Mouse (Mus musculus) hindbrain, embryonic 11.5 days (tissue): ENCODE measurements at regions not wholly inside any gene's neighbourhood (a gene's known extent, or its start where the extent isn't known, plus 50 kb on each side); places are given as distances from the start of the nearest gene placed in this dataset.

Experiments
- ATAC-seq: fragments of 200-750 bp; cut with Nextera tagmentation; 2 replicates; pipeline ENCODE4 v1.8.0; 2017; ENCODE audit warnings: mild to moderate bottlenecking, moderate TSS enrichment, moderate library complexity; ENCODE audit not compliant: low FRiP score
- DNase-seq: peaks from one replicate; pipeline ENCODE4 v3.0.0-alpha.2; 2015; ENCODE audit warnings: low spot score
- H3K27ac ChIP-seq: fragments of 300-500 bp; sonication (generic); 2 replicates; pipeline ENCODE4 v1.5.1; 2014; ENCODE audit warnings: mild to moderate bottlenecking, low read depth, low read length
- H3K27me3 ChIP-seq: fragments of 300-500 bp; sonication (generic); 2 replicates; pipeline ENCODE4 v1.6.1; 2014; ENCODE audit warnings: mild to moderate bottlenecking, low read length, moderate library complexity, mixed read lengths; ENCODE audit not compliant: control insufficient read depth, insufficient read depth
- H3K36me3 ChIP-seq: fragments of 300-500 bp; sonication (generic); 2 replicates; pipeline ENCODE4 v1.6.1; 2014; ENCODE audit warnings: mild to moderate bottlenecking, low read length, moderate library complexity, mixed read lengths; ENCODE audit not compliant: control insufficient read depth, insufficient read depth
- H3K4me1 ChIP-seq: fragments of 300-500 bp; sonication (generic); replicated peaks from 2 replicates; pipeline ENCODE4 v1.6.1; 2014; ENCODE audit warnings: low read length, mixed read lengths; ENCODE audit not compliant: control insufficient read depth, insufficient read depth
- H3K4me2 ChIP-seq: fragments of 300-500 bp; sonication (generic); replicated peaks from 2 replicates; pipeline ENCODE4 v1.6.1; 2014; ENCODE audit warnings: mild to moderate bottlenecking, low read depth, low read length
- H3K4me3 ChIP-seq: fragments of 300-500 bp; sonication (generic); 2 replicates; pipeline ENCODE4 v1.5.1; 2014; ENCODE audit warnings: low read depth, low read length
- H3K9ac ChIP-seq: fragments of 300-500 bp; sonication (generic); 2 replicates; pipeline ENCODE4 v1.6.1; 2014; ENCODE audit warnings: low read depth, low read length
- H3K9me3 ChIP-seq: fragments of 300-500 bp; sonication (generic); 2 replicates; pipeline ENCODE4 v1.6.1; 2016; ENCODE audit warnings: low read length; ENCODE audit not compliant: control insufficient read depth
- WGBS: fragments of 180-500 bp; shearing (Covaris S2); extraction: QIAGEN DNeasy Blood & Tissue Kit; methylation state at CpG from one replicate; pipeline ENCODE4 v1.1.7; 2014; 5-methylcytosine and 5-hydroxymethylcytosine counted together

DNA sequence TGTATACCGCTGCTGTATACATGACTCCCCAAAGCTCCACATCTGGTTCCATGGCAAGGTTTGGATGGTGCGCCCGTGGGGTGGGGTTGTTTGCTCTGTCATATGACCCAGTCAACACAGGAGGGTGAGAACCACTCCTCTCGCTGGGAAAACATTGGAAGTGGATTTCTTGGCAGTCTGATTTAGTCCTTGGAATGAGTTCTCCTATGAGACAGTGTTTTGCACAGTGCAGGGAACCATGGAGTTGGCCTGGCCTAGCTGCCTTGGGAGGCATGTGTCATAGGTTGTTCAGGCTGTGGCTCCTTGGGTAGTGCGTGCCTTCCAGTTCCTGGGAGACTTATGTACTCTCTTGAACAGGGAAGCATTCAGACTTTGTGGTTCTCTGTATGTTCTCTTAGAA lies 144.6 kb downstream of the Gas1 start:
- DNase-seq (no peak), ATAC-seq (no peak)
- Histone ChIP-seq H3K4me1 (no peaks in the 10 kb centered on the region), H3K4me2 (no peak overlapping the region), H3K36me3 (no peaks in the 10 kb centered on the region), H3K9me3 (no peaks in the 10 kb centered on the region), H3K9ac (no peak overlapping the region), H3K4me3 (no peak overlapping the region), H3K27me3 (no peaks in the 10 kb centered on the region), H3K27ac (no peak overlapping the region)
- WGBS = 88% methylated on average over 5 of the region's 5 CpGs

DNA sequence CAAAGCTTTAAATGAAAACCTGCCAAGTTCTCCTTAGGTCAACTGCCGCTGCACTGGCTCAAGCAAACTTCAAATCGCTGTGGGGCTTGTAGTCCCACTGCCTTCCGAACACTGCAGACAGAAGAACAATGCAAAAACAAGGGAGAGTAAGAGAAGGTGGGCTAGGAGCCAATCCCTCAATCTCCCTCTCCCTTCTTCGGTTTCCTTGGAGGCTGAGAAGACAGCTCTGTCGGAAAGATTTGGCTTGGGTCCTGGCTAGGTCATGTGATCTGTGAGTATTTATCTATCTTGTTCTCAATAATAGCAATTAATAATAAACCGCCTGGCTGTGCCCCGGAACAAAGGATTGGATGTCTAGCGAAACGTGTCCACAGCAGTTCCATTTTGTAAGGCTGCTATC lies 147.6 kb downstream of the Gas1 start:
- Histone ChIP-seq H3K9me3 (no peaks in the 10 kb centered on the region), H3K4me1 (no peaks in the 10 kb centered on the region), H3K27me3 (no peaks in the 10 kb centered on the region), H3K4me2 (no peak overlapping the region), H3K36me3 (no peaks in the 10 kb centered on the region), H3K27ac (no peak overlapping the region), H3K4me3 (no peak overlapping the region), H3K9ac (no peak overlapping the region)
- no peak for DNase-seq
- ATAC-seq = no peak
- WGBS = 93% methylated on average over 9 of the region's 9 CpGs

DNA sequence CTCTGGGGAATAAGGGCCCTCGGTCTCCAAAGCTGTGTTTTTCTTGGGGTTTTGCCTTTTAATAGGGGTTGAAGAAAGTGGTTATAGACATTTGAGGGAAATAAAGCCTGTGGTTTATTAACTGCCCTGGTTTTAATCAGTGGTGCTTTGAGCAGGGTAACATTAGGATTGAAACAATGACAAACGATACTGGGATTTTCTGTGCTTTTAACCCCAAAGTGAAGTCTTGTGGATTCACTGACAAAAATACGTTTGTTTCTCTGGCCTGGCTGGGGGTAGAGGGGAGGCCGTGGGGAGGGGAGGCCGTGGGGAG lies 157.0 kb downstream of the Gas1 start:
- Histone ChIP-seq H3K36me3 (no peaks in the 10 kb centered on the region), H3K9me3 (no peaks in the 10 kb centered on the region), H3K4me1 (0 out of 2 replicates have a peak, but pooled peaks cover 2% of the 10 kb centered on the region), H3K9ac (no peak overlapping the region), H3K4me2 (no peak overlapping the region), H3K27me3 (no peaks in the 10 kb centered on the region), H3K4me3 (no peak overlapping the region), H3K27ac (no peak overlapping the region)
- DNase-seq (no peak), ATAC-seq (no peak)
- 33% methylated on average over 3 of the region's 5 CpGs for WGBS

DNA sequence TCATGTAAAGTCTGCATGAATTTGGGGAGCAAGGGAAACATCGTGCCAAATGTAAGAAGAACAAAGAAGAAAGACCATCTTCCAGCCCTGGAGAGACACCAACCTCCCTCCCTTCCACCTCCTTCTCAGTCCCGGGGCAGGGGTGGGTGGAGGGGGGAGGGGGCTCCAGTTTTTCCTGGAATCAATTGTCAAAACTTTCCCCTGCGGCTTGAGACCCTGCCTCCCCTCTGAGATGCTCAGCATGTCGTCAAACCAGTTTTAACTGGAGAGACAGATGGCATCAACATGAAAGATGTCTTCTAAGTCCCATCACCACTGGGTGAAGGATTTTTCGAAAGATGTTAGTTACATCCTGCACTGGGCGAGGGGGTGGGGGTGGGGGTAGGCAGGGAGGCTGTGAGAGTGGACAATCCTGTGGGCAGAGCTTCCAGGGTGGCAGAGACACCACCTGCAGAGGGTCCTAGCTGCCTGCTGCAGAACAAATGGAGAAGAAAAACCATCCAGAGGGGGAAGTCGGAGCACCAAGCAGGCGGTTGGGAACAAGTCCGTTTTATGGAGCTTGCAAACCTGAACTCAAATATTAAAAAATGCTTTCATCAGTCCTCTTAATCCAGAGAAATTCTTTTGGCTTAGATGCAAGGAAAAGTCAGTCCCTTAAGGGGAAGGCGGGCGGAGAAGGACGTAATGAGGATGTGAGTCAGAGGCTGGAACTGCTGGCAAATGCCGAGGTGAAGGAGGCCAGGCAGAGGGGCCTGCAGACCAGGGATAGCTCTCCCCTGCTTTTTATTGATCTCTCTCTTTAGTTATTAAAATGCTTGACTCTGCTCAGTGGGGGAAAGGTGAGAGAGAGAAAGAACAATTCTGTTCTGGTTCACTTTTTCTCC lies 157.6 kb downstream of the Gas1 start:
- ATAC-seq (no peak), DNase-seq (no peak)
- H3K9ac ChIP-seq = no peak overlapping the region
- no peaks in the 10 kb centered on the region for H3K36me3 ChIP-seq
- H3K27ac ChIP-seq = no peak overlapping the region
- no peak overlapping the region for H3K4me2 ChIP-seq
- no peaks in the 10 kb centered on the region for H3K27me3 ChIP-seq
- 0 out of 2 replicates have a peak, but pooled peaks cover 2% of the 10 kb centered on the region for H3K4me1 ChIP-seq
- no peak overlapping the region for H3K4me3 ChIP-seq
- no peaks in the 10 kb centered on the region for H3K9me3 ChIP-seq
- 26% methylated on average over 13 of the region's 13 CpGs for WGBS

DNA sequence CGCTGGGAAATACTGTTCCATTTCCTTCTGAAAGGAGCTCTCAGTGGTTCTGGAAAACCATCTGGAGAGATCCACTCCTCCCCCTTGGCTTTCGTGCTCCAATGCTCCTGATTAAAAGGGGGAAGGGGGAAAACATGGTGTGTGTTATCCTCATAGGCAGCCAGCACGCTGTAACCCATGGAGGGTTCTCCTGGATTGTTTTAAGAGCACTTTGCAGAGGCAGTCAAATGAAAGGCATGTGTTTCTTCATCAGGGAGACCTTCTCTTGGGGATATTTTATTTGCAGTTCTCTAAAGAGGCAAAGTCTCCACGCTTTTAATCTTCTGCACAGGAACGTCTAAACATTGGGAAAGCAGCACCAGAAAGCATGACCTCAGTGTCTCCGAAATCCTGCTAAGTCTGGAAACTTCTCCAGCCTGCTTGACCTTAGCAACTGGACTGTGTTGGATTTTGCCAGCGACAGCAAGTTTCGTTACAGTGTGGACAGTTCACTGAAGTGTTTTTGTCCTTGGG lies 161.3 kb downstream of the Gas1 start:
- Histone ChIP-seq H3K9ac (no peak overlapping the region), H3K4me1 (0 out of 2 replicates have a peak, but pooled peaks cover 2% of the 10 kb centered on the region), H3K9me3 (no peaks in the 10 kb centered on the region), H3K4me2 (no peak overlapping the region), H3K4me3 (no peak overlapping the region), H3K27me3 (no peaks in the 10 kb centered on the region), H3K27ac (no peak overlapping the region), H3K36me3 (no peaks in the 10 kb centered on the region)
- WGBS = 62% methylated on average over 8 of the region's 8 CpGs
- no peak for ATAC-seq
- no peak for DNase-seq

DNA sequence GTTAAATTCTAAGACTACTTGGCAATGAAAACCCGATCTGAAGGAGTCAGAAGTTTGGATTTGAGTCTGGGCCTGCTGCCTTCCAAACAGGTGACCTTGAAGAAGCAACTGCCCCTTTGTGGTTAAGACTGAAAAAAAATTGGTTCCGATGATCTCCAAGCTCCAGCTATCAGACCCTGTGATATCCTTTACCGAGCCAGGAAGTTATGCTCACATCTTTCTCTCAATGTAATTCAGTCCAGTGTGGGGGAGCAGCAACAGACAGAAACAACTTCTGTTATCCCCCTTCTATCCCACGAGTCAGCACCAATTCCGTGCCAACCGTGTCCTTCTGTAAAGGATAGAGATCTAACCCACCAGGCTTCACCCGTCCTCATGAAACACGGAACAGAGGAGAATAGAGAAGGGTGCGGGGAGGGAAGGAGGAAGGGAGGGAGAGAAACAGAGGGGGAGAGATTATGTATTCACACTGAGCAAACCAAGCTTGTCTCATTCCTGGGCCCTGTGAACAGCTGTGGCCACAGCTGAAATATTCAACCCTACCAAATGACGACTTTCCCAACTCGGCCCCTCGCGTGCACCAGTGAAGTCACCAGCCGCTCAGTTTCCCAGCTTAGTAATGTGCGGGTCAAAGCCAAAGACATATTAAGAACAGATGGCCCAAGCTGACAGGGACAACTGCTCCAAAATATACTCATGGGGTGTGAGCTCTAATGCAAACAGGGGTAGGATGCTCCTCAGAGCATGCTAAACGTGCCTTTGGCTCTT lies 164.9 kb downstream of the Gas1 start:
- ATAC-seq = no peak
- Histone ChIP-seq H3K27ac (no peak overlapping the region), H3K9ac (no peak overlapping the region), H3K4me3 (no peak overlapping the region), H3K27me3 (no peaks in the 10 kb centered on the region), H3K4me2 (no peak overlapping the region), H3K36me3 (no peaks in the 10 kb centered on the region), H3K9me3 (no peaks in the 10 kb centered on the region), H3K4me1 (no peaks in the 10 kb centered on the region)
- DNase-seq = no peak
- 83% methylated on average over 16 of the region's 16 CpGs for WGBS

DNA sequence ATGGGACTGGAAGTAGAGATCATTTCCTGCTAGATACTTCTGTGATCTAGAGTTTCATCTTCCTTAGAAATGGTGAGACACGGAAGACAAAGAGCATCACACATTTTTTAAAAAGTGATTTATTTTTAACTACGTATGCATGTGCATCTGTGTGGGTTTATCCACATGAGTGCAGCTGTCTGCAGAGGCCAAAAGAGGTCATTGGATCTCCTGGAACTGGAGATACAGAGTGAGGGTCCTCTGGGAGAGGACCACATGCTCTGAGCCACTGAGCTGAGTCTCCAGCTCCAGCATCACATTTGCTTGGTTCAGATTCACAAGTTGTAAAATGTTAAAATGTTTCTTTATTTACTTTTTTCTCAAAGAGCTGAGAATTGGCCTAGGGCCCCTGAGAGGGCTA lies 166.1 kb downstream of the Gas1 start:
- H3K9ac ChIP-seq = no peak overlapping the region
- H3K4me1 ChIP-seq = no peaks in the 10 kb centered on the region
- DNase-seq (no peak), ATAC-seq (no peak)
- no peak overlapping the region for H3K27ac ChIP-seq
- no peak overlapping the region for H3K4me3 ChIP-seq
- H3K36me3 ChIP-seq = no peaks in the 10 kb centered on the region
- WGBS = 77% methylated on average over 2 of the region's 2 CpGs
- no peak overlapping the region for H3K4me2 ChIP-seq
- H3K27me3 ChIP-seq = no peaks in the 10 kb centered on the region
- no peaks in the 10 kb centered on the region for H3K9me3 ChIP-seq

DNA sequence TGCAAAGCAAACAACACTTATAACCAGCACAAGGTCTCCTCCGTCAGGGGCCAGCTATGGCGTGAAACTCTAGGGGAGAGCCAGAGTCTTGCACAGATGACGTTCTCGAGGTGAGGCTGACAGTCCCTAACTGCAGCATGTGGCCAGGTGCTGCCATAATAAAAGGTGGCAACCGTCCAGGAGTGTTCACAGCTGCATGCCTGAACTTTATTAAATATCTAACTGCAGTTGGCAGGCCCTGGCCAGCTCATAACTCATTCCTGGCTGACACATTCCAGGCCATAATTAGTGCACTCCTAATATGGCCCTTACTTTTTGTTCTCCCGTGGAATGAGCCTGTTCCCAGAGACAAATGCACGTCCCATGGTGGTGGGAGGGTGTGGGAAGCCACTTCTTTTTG lies 169.6 kb downstream of the Gas1 start:
- ATAC-seq (no peak), DNase-seq (no peak)
- H3K9me3 ChIP-seq = no peaks in the 10 kb centered on the region
- H3K4me3 ChIP-seq = no peak overlapping the region
- no peak overlapping the region for H3K4me2 ChIP-seq
- no peak overlapping the region for H3K9ac ChIP-seq
- WGBS = 50% methylated on average over 7 of the region's 7 CpGs
- H3K36me3 ChIP-seq = no peaks in the 10 kb centered on the region
- no peaks in the 10 kb centered on the region for H3K27me3 ChIP-seq
- H3K4me1 ChIP-seq = no peaks in the 10 kb centered on the region
- no peak overlapping the region for H3K27ac ChIP-seq

DNA sequence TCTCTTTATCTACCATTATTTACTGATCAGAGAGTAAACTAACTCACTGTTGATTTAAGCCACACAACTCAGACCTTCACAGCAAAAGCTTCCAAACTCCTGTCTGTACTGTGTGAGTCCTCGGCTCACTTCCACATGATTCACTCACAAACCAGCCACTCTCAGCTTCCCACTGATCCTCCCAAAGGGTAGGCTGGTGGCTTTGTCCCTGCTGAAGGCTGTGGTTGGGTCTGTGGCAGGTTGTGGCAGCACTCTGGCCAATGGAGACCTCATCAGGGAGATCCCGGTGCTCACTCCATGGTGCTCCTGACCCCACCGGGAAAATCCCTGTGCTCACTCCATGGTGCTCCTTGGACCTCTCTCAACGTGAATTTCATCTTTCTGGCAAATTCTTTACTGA lies 170.1 kb downstream of the Gas1 start:
- H3K36me3 ChIP-seq = no peaks in the 10 kb centered on the region
- H3K4me2 ChIP-seq = no peak overlapping the region
- no peak overlapping the region for H3K27ac ChIP-seq
- no peaks in the 10 kb centered on the region for H3K27me3 ChIP-seq
- 86% methylated on average over 4 of the region's 4 CpGs for WGBS
- H3K9me3 ChIP-seq = no peaks in the 10 kb centered on the region
- H3K9ac ChIP-seq = no peak overlapping the region
- ATAC-seq (no peak), DNase-seq (no peak)
- H3K4me1 ChIP-seq = no peaks in the 10 kb centered on the region
- H3K4me3 ChIP-seq = no peak overlapping the region
